Mouse (Mus musculus): ENCODE results near the gene Zxdc.

- TF ChIP-seq GATA1 (IDR thresholded peaks at IDR 0.05; ENCODE audit: borderline replicate concordance, low read length) (no peak), FLI1 (IDR thresholded peaks at IDR 0.05; ENCODE audit: low read length) (no peak)
Measured at GRCm38 (mm10) chr6:90446883-90447282, 77.6 kb downstream of the Zxdc start.
